Mouse (Mus musculus) T-helper 17 cell (primary cell): Measurements from ENCODE around the gene Tmsb15b2.
"Not testable (repeated sequence)": the region's sequence is repeated elsewhere in the genome, so short reads cannot be mapped to it uniquely, and the experiment has no call there.

Experiments
- in situ Hi-C, 2 experiments: fragments of 300-600 bp; cut with MboI, MseI; formaldehyde crosslinking; loops; 1 replicate in 1 of 2; 2 replicates in 1 of 2; pipeline ENCODE4 v1.15.1; 2025; ENCODE audit warnings: high pct_unique_total_duplicates in 2 of 2

Tmsb15b2 gene

DNA sequence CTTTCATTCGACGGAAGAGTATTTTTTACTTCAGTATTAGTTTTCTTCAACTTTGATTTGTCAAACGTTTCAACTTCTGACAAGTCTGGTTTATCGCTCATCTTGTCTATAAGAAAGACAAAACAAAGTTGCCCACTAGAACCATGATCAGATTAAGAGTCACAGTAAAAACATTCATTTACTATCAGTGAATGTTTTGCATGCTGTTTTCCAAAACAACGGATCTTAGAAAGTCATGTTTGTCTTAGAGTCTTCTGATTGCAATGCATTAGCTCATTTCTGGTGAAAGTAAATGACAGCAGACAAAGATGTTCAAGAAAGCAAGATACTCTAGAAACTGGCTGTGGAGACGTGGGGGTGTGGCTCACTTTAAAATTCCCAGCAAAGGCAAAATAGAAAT is at the start of gene Tmsb15b2:
Gene Tmsb15b2, minus strand, starts transcription at position 101 of the 400 bp plus-strand sequence.
- in situ Hi-C loops = not testable (repeated sequence)

DNA sequence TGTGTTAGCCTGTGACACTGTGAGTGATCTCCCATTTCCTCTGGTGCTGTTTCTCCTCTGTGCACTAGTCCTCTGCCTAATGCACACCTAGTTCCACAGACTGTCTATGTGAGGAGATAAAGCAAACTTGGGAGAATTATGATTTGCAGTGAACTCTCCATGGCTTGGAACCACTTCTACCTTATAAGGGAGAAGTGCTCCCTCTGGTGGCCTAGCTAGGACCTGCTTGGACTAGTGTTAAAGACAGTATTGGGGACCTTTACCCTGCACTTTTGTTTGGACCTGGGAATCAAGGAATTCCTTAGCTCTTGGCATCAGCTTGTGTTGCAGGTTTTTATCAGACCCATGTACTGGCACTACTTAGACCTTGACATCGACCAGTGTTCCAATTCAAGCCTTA is 44.0 kb upstream of the Tmsb15b2 start:
- in situ Hi-C loops = loop anchor here in 1 of 2 experiments (10.0 kb wide), 2 partner anchors 275 to 415 kb away; partner anchors contain the start of gene Morf4l2

DNA sequence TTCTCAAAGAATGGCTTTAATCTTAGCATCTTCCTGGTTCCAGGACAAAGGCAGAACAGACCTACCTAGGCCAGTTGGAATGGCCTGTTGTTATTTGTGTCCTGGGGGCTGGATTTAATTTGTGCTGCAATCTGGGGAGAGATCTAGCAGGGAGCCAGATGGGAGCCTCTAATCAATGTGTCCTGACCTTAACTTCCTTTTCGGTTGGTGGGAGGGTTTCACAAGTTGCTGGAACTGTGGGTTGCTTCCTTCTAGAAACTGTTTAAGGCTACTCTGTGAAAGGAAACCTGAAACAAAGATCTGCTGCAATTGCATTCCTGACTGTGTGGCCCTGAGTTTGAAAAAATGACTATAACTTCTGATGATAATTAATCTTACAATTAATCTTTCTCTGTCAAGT is 42.4 kb upstream of the Tmsb15b2 start:
- in situ Hi-C loops = loop anchor here in 1 of 2 experiments (10.0 kb wide), 2 partner anchors 273 to 413 kb away; partner anchors contain the start of gene Morf4l2

DNA sequence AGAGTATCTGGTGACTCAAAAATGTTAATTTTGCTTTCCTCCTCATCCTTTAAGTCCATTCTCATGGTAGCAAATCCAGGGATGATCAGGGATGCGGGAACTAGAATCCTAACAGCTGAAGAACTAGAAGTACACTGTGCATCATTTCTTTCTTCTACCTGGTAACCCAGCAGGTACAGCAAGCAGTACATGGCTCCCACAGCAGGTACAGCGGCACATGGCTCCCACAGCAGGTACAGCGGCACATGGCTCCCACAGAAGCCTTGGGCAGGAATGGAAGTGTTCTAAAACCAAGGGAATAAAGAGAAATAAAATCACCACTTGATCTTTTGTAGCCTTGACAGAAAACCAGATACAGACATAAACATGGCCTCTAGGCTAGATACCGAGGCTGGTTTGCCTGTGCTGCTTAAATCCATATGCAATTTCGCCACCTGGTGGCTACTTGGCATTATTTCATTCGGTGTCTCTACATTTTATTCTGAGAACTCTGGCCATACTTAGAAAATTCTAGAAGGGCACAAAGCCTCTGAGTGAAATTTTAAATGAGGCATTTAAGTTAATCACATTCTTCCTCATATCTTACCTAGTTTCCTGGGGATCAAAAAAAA is 39.9 kb upstream of the Tmsb15b2 start:
- in situ Hi-C loops = loop anchor here in 1 of 2 experiments (10.0 kb wide), 2 partner anchors 270 to 410 kb away; partner anchors contain the start of gene Morf4l2

DNA sequence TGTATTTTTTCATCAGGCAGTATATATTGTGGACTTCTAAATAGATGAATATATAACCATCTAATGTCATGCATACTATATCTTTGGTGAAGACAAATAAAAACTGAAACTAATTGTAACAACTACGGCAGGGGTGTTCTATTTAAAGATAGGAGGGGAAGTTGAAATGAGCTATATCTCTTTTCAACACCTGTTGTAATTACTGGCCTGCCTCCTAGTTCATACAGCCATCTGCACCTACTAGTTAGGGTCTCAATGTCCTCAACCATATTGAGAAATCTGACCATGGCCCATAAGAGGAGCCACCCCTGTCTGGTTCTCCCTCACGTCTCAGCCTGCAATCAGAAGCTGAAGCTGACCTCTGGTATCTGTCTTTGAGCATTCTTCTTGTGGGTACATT is 21.0 kb upstream of the Tmsb15b2 start:
- in situ Hi-C loops = no loop called here

DNA sequence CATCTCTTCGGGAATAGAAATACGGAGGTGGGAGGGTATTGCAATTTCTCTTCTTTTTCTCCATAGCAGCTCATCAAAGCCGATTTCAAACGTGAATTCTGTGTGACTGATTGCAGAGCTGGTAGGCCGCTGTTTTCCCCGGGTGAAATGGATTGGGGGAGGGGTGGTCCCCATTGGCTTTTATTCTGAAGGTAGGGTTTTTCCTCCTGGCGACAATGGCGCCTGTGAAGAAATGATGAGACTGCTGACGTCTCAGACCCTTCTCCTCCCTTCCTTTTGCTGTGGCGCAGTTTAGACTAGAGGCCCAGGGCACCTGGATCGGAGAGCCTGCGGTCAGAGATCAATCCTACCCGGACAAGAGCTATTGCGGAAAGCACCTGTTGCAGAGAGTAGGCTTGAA is 18.3 kb upstream of the Tmsb15b2 start:
- in situ Hi-C loops = no loop called here

DNA sequence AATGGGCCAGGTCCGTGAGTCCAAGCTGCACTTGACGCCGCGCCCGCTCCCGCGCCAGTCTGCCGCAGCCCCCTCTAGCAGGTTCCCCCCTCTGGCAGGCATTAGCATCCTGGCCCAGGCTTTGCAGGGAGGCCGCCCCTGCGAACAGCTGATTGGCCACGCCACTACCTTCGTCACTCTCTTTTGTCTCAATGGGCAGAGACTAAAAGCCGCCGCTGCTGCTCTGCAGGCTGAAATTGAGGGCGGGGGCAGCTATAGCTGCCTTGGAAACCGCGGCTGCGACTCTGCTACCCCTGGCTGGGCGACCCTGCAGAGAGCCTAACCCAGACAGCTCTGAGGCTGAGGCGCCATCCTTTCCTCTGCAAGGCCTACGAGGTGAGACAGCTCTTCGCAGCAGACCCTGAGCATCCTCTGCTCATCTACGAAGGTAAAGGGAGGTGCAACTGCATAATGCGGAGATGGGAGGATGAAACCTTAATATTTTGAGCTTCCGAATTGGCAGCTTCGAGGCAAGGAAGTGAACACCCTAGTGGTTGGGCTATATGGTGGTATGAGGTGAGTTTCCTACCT is 17.8 kb upstream of the Tmsb15b2 start, which contains the start of gene Zcchc18:
Gene Zcchc18, plus strand, starts transcription at position 178 of the 570 bp plus-strand sequence.
- in situ Hi-C loops = no loop called here

DNA sequence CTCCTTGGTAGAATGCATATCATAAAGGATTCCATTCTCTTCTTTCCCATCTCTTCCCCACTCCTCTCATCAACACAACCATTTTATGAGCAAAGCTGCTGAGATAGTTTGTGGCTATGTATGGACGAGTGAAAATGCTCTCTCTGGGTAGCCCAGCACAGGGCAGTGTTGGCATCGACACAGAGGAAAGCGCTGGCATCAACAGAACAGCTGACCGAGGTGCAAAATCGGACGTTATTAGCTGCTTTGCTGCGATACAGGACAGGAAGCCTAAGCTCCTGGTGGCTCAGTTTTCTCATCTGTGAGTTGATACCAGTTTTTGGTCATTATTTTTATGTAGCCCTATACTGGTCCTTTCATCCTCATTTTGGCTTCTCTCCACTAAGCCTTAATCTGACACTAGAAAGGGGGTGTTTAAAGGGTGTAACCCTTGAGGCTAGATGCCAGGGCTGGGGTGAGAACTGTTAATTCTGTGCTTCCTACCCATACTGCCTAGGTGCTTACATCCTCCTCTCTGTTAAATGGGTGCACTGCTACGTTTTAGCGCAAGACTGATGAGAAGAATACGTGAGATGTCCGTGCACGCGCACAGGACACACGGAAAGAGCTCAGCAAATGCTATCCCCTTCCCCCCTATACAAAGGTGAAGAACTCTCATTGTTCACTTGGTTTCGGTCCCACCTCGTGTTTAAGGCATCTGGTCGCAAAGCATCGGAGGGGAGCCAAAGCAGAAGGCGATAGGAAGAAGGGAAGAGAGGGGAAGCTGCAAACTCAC is 17.1 kb upstream of the Tmsb15b2 start:
- in situ Hi-C loops = no loop called here

DNA sequence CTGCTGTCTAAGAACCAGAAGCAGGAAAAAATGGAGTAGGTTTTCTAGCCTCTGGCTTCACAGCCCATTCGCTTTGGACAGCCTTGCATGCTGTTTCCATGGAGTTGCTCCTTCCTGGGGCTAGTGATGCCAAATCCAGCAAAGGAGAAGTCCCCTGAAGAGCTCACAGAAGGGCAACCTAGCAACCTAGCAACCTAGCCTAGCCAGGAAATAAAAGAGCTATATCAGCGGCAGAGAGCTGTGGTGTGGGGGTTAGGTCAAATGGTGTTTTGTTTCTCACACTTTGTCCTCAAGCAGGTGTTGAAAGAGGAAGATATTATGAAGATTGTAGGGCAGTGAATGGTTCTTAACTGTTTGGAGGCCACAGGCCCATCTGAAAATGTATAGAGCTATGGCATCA is 16.0 kb upstream of the Tmsb15b2 start:
- in situ Hi-C loops = no loop called here

DNA sequence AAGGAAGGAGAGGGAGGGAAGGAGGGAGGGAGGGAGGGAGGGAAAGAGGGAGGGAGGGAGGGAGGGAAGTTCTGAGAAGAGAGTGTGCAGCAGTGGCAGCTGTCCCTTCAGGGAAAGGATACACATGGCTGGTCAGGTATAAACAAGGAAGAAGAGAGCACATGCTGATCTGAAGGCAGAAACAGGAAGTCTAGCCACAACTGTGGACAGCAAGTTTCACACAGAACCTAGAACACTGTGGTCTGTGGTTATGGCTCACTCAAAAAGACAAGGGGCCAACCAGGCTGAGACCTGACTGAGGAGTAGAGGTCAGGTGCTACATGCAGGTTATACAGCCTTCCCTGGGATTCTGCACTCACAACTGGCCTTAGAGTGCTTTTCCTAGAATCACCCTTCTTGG is 10.7 kb upstream of the Tmsb15b2 start:
- in situ Hi-C loops = no loop called here

DNA sequence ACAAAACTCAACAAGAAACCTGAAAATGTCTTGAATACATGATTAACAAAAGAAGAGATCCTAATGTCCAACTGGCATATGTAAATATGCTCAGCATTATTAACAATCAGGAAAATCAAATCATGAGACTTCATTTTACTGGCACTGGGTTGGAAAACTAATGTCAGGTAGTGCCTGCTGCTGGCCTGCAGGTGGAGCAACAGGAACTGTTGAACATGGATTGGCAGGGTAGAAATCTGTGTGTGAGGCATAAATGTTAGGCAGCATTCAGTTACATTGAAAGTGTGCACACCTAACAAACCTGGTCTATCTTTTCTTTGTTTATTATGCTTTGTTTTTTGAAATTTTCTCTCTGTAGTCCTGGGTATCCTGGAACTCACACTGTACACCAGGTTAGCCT is 3.3 kb upstream of the Tmsb15b2 start:
- in situ Hi-C loops = no loop called here

DNA sequence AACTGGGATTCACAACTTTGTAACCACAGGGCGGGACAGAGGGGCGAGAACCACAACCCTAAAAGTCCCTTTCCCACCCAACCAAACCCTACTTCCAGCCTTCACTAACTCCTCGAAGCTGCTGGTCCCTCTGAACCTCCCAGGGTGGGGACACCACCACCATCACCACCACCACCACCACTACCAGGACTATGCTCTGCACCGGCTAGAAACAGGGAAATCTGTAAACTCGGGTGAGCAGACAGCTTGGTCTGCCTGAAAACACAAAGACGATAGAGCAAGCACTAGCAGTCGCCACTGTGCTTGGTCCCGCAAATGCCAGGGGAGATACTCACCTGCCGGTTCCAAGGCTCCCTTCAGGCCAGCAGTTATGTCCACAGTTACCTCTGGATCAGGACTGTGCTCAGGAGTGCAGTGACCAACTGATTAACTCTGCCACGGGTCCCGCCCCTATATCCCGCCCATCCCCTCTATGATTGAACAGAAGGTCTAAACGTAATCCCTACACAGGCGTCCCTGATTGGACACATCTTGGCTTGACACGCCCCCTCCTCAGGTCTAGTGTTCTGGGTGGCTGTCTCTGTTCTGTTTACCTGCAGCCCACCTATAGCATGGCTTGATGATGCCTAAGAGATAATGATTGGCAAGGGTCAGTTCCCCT is 1.3 kb upstream of the Tmsb15b2 start, which contains the start of the genes Tmsb15l and Tmsb15b1:
Gene Tmsb15l, minus strand, starts transcription at position 446 of the 661 bp plus-strand sequence.
Gene Tmsb15b1, minus strand, starts transcription at position 451 of the 661 bp plus-strand sequence.
- in situ Hi-C loops = no loop called here

DNA sequence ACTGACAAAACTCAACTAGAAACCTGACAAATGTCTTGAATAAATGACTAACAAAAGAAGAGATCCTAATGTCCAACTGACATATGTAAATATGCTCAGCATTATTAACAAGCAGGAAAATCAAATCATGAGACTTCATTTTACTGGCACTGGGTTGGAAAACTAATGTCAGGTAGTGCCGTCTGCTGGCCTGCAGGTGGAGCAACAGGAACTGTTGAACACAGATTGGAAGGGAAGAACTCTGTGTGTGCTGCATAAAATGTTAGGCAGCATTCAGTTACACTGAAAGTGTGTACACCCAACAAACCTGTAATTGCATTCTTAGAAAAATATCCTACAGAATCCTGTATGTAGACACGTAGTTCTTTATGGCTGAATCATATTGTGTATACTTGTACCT is 15.6 kb downstream of the Tmsb15b2 start:
- in situ Hi-C loops = no loop called here

DNA sequence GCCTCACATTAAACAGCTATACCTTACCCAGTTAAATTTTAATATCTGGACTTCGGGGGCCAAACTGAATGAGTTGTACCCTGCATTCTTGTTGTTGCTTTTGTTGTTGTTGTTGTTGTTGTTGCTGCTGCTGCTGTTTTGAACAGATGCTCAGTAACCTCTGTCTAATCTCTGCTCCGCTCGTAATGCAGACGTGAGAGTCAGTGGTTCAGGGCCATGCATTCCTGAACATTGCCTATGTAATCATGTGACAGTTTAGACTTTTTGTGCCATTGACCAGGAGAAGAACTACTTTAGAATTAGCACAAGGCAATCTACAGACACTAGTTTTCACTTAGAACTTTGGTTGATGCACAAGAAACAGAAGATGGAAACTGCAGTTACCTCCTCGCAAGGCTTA is 17.0 kb downstream of the Tmsb15b2 start:
- in situ Hi-C loops = not testable (repeated sequence)

DNA sequence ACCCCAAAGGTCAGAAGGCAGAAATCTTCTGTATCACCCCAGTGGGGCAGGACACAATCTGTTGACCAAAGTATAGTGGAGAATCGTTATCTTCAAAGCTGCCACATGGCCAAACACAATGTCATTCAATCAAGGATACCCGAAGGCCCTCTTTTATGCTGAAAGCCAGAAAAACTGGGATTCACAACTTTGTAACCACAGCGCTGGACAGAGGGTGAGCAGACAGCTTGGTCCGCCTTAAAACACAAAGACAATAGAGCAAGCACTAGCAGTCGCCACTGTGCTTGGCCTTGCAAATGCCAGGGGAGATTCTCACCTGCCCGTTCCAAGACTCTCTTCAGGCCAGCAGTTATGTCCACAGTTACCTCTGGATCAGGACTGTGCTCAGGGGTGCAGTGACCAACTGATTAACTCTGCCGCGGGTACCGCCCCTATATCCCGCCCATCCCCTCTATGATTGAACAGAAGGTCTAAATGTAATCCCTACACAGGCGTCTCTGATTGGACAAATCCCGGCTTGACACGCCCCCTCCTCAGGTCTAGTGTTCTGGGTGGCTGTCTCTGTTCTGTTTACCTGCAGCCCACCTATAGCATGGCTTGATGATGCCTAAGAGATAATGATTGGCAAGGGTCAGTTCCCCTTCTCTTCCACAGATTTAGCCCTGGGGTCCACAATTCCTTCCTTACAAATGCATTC is 17.6 kb downstream of the Tmsb15b2 start:
- in situ Hi-C loops = not testable (repeated sequence)

DNA sequence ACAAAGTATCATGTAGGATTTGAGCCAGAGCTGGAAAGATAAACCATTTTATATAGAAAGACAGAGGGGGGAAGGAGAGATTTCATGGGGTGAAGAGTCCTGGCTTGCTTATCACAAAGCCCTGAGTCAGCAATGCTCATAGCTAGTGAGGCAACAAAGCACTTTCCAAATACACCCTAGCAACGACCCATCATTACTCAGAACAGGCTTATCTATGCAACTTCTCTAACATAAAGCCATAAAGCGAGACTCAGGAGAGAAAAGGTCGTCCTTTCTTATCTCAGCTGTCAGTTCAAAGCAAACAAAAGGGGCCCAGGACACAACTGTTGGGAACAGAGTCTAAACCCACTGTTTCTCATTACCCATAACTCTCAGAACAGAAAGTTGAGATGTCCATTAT is 37.3 kb downstream of the Tmsb15b2 start:
- in situ Hi-C loops = no loop called here

DNA sequence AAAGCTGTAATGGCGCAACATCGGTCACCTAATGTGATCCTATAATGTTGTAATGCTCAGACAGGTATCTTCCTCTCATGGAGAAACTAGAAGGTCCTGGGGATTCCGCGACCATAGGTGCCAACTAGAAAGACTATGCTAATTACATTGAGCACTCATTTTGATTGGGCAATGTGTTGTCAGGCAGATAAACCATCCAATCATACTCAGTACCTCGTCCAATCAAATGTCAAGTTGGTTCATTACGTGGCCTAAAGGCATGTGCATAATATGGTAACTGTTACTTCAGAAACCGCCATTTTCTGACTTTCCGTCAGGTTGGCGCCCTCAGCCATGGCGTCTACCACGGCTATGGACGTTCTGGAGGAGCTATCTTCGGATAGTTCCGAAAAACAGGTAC is 48.3 kb downstream of the Tmsb15b2 start, which contains the start of gene H2bfm:
Gene H2bfm, plus strand, starts transcription at position 295 of the 400 bp plus-strand sequence.
- in situ Hi-C loops = no loop called here

DNA sequence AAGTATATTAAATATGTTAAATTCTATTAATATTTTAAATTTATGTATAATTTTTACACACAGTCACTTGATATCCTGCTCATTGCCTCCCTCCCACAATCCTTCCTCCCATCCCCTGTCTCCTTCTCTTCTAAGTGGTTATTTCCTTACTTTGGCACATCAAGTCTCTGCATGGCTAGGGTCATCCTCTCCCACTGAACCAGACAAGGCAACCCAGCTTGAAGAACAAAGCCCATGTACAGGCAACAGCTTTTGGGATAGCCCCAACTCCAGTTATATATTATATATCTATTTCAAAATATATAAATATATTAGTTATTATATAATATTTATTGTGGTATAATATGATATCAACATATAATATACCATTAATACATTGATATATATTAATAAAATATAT is 49.4 kb downstream of the Tmsb15b2 start:
- in situ Hi-C loops = no loop called here
